Mouse (Mus musculus) brain, embryonic 14.5 days (tissue): ENCODE measurements at regions not wholly inside any gene's neighbourhood (a gene's known extent, or its start where the extent isn't known, plus 50 kb on each side); places are given as distances from the start of the nearest gene placed in this dataset.

Experiments used
- CTCF ChIP-seq: fragments of 200-500 bp; IDR thresholded peaks from 2 replicates; pipeline ENCODE4 v1.5.1; 2012; ENCODE audit warnings: inconsistent platforms, mild to moderate bottlenecking, moderate library complexity, borderline replicate concordance; ENCODE audit not compliant: insufficient read depth, insufficient read length; ENCODE audit errors: extremely low read depth
- POLR2A ChIP-seq: fragments of 200-500 bp; IDR thresholded peaks from 2 replicates; pipeline ENCODE4 v1.6.1; 2012; ENCODE audit warnings: mild to moderate bottlenecking, inconsistent platforms, borderline replicate concordance; ENCODE audit not compliant: poor library complexity, insufficient read depth, insufficient read length, severe bottlenecking; ENCODE audit errors: extremely low read depth

DNA sequence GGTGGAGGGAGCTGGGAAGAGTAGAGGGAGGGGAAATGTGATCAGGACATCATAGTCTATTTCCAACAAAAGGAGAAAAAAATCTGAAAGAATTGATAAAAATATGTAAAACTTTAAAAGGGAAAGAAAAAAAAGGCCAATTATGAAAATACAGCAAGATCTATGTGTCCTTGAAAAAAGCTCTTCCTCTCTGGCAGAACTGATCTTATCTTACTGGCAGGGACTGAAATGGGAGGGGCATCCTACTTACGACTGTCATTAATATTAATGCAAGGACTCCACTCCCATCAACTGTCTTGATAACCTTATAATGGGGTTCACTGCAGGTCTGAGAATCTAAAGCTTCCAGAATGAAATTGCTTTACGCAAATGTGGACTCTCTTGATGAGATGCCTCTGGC lies 53.7 kb upstream of the Tnik start:
- TF ChIP-seq POLR2A (no peak), CTCF (no peak)
